Mouse (Mus musculus): ENCODE results near the gene Gnai3. TPM values are rescaled to one million over a fixed set of nuclear protein-coding genes. Genes with fewer than 3 reads are reported as not detected.

The Gnai3 gene
- polyA plus RNA-seq, 1 experiment from 2014 or later, result 193 TPM

DNA sequence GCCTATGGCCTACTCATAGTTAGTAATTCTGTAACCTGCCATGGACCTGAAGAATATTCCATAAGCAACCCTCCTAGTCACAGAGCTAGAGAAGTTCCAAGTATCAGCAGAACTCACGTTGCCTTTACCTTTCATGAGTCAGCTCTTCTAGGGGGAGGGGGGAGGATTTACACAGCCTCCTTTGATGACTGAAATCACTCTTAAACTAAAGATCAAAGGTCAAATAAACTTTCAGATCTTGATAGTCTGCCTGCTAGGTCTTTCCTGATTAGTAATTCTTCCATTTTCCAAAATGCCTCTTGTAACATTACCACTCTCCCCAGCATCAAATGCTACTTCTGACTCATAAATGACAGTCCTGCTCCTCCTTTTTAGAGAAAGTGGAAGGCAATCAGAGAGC lies 21.8 kb downstream of the Gnai3 start:
- WGBS, result 77% methylated on average over 1 of the region's 1 CpGs

DNA sequence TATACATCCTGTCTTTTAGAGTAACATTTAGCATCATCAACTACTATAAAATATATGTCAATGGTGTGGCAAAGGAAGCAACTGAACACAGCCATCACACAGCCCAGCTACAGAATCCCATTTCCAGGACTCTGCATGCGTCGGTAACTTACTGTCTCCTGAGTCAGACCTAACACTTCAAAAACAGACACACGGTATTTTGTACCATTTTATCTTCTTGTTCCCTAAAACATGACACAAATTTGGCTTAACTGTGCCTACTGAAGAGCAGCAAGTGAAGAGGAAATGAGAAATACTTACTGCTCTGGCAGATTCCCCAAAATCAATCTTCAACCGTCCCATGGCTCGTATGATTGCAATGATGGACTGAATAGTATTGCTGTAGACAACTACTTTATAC lies 22.7 kb downstream of the Gnai3 start:
- Histone ChIP-seq H3K4me1 (peaks cover 2% of the 10 kb centered on the region; the same call in 1 of the 2 replicates), H3K4me2 (replicated peaks) (no peak overlapping the region), H3K9me3 (replicated peaks) (no peaks in the 10 kb centered on the region), H3K27ac (no peak overlapping the region), H3K9ac (no peak overlapping the region), H3K27me3 (no peaks in the 10 kb centered on the region), H3K36me3 (peaks cover 29% of the 10 kb centered on the region), H3K4me3 (no peak overlapping the region)
- ATAC-seq (ENCODE audit: low FRiP score), result no peak
- 97% methylated on average over 5 of the region's 5 CpGs for WGBS

More for the DNA sequence above, 21.8 kb downstream of the Gnai3 start:
- H3K27me3 ChIP-seq, result no peaks in the 10 kb centered on the region
- peaks cover 21% of the 10 kb centered on the region for H3K36me3 ChIP-seq
- H3K9me3 ChIP-seq (replicated peaks), result no peaks in the 10 kb centered on the region
- H3K27ac ChIP-seq, result no peak overlapping the region
- no peak overlapping the region for H3K4me3 ChIP-seq
- no peak overlapping the region for H3K9ac ChIP-seq
- peaks cover 3% of the 10 kb centered on the region; the same call in 1 of the 2 replicates for H3K4me1 ChIP-seq
- ATAC-seq (ENCODE audit: low FRiP score), result no peak
- no peak overlapping the region for H3K4me2 ChIP-seq (replicated peaks)

DNA sequence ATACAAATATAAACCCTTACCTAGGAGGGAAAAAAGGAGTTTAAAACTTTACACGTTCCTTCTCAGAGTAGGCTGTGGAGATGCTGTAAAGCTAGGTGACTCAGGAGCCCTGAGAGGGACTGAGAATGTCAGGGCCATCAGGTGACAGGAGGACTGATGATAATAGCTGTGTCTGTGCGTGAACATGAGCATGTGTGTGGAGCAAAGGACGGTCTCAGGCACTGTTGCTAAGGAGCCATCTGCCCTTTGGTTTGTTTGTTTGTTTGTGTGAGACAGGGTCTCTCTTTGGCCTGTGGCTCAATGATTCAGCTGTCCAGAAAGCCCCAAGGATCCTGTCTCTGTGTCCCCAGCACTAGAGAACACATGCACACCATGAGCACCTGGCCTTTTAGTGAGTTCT lies 24.8 kb downstream of the Gnai3 start:
- WGBS, result 88% methylated on average over 3 of the region's 3 CpGs
- Histone ChIP-seq H3K27ac (no peak overlapping the region), H3K9me3 (replicated peaks) (no peaks in the 10 kb centered on the region), H3K4me2 (replicated peaks) (no peak overlapping the region), H3K4me1 (no peaks in the 10 kb centered on the region), H3K4me3 (no peak overlapping the region), H3K27me3 (no peaks in the 10 kb centered on the region), H3K9ac (no peak overlapping the region), H3K36me3 (peaks cover 42% of the 10 kb centered on the region)
- no peak for ATAC-seq (ENCODE audit: low FRiP score)

DNA sequence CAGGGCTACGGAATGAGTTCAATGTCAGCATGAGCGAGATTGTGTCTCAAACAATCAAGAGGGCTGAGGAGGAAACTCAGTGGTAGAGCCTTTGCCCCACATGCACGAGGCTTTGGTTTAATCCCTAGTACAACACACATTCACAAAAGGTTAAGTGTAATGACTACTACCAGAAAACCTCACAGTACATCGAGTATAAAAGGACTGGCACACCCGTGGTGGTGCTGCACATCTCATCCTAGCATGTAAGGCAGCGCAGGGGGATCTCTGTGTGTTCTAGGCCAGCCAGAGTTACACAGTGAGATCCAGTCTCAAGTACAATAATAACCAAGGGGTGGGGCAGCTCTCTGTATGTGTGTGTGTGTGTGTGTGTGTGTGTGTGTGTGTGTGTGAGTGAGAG lies 28.5 kb downstream of the Gnai3 start:
- no peaks in the 10 kb centered on the region for H3K9me3 ChIP-seq (replicated peaks)
- no peaks in the 10 kb centered on the region for H3K27me3 ChIP-seq
- WGBS, result 95% methylated on average over 6 of the region's 6 CpGs
- H3K9ac ChIP-seq, result no peak overlapping the region
- no peak overlapping the region for H3K27ac ChIP-seq
- H3K4me2 ChIP-seq (replicated peaks), result no peak overlapping the region
- no peak overlapping the region for H3K4me3 ChIP-seq
- peaks cover 57% of the 10 kb centered on the region for H3K36me3 ChIP-seq
- no peaks in the 10 kb centered on the region for H3K4me1 ChIP-seq
- ATAC-seq (ENCODE audit: low FRiP score), result no peak

DNA sequence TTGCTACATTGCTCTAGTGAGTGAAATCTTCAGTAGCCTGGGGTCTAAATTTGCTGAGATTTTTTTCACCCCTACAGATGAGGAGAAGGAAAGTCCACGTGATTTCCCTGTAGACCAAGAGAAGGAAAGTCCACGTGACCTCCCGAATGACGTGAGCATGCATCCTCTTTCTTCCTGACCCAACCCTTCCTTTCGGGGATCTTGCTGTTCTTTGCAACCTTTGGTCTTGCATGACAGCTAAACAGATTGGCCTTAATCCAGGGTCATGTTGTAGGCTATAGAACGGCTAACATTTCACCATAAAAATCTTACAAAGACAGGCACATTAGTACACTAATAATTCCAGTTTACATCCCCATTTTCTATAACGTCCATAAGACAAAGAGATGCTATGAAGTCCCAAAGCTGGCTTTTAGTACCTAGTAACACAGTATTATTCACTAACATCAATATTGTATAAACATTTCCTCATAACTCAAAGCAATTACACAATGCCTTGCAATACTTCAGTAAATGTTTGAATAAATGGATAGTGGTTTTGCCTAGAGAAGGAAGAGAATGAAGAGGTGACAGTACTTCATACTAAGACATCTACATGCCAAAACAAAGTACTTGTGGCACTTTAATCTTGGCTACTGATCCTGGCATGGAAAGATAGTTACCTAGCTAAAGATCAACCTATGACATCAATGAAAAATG lies 32.2 kb downstream of the Gnai3 start:
- no peak overlapping the region for H3K9ac ChIP-seq
- 93% methylated on average over 7 of the region's 7 CpGs for WGBS
- no peaks in the 10 kb centered on the region for H3K9me3 ChIP-seq (replicated peaks)
- peaks cover 64% of the 10 kb centered on the region for H3K36me3 ChIP-seq
- no peak overlapping the region for H3K4me3 ChIP-seq
- ATAC-seq (ENCODE audit: low FRiP score), result no peak
- no peaks in the 10 kb centered on the region for H3K4me1 ChIP-seq
- H3K4me2 ChIP-seq (replicated peaks), result no peak overlapping the region
- H3K27me3 ChIP-seq, result no peaks in the 10 kb centered on the region
- H3K27ac ChIP-seq, result no peak overlapping the region

DNA sequence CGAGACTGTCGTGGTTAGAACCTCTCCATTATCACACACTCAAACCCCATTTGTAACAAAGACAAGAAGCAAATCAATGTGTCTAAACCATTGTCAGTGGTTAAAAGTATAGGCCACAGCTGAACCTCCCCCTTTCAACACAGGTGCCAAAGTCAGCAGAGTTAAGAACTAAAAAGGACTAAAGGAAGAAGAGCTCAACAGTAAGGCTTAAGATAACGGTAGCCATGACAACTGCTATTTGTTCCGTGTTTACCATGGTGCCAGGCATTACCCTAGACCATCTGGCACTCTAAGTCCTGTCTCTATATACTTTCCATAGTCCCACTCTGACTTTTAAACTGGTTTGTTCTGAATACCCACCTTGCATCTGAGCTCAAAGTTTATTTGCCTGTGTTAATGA lies 33.3 kb downstream of the Gnai3 start:
- H3K4me3 ChIP-seq, result no peak overlapping the region
- WGBS, result 89% methylated on average over 4 of the region's 4 CpGs
- H3K9me3 ChIP-seq (replicated peaks), result no peaks in the 10 kb centered on the region
- no peak overlapping the region for H3K4me2 ChIP-seq (replicated peaks)
- no peak overlapping the region for H3K27ac ChIP-seq
- no peak for ATAC-seq (ENCODE audit: low FRiP score)
- H3K9ac ChIP-seq, result no peak overlapping the region
- H3K27me3 ChIP-seq, result no peaks in the 10 kb centered on the region
- H3K36me3 ChIP-seq, result peaks cover 65% of the 10 kb centered on the region
- no peaks in the 10 kb centered on the region for H3K4me1 ChIP-seq

DNA sequence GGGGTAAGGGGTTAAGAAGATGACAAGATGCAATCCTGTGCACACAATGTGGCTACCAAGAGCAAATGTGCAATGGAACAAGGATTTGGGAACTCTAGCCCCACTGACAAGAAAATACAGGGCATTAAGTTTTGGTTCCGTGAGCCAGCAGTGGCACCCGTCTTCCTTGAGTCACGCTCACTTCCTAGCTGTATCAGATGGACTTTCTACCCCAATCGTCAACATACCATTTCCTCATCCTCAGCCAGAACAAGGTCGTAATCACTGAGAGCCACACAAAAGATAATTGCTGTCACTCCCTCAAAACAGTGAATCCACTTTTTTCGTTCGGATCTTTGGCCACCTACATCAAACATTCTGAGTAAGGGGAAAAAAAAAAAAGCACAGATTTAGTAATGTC lies 33.7 kb downstream of the Gnai3 start:
- no peak overlapping the region for H3K4me3 ChIP-seq
- ATAC-seq (ENCODE audit: low FRiP score), result no peak
- WGBS, result 92% methylated on average over 7 of the region's 7 CpGs
- no peaks in the 10 kb centered on the region for H3K9me3 ChIP-seq (replicated peaks)
- H3K4me2 ChIP-seq (replicated peaks), result no peak overlapping the region
- no peak overlapping the region for H3K9ac ChIP-seq
- no peaks in the 10 kb centered on the region for H3K4me1 ChIP-seq
- no peaks in the 10 kb centered on the region for H3K27me3 ChIP-seq
- H3K27ac ChIP-seq, result no peak overlapping the region
- peaks cover 62% of the 10 kb centered on the region for H3K36me3 ChIP-seq

DNA sequence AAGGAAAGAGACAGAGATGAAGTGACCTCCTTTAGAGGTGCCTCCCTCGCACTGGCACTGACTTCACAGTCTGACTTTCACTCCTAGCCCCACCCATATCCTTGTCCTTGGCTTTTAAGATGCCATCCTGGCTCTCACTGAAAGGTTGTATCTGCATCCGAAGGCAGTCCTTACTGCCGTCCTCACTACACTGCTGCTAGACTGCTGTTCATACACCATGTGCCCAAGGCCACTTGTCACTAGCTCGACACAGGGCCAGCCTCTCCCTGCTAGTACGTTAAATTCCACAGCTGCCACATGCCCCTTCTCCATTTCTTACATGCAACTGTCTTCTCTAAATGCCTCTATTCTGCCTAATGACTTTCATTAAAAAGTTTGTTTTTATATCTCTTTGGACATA lies 34.6 kb downstream of the Gnai3 start:
- WGBS, result 89% methylated on average over 5 of the region's 5 CpGs
- no peak overlapping the region for H3K4me3 ChIP-seq
- no peak for ATAC-seq (ENCODE audit: low FRiP score)
- H3K9me3 ChIP-seq (replicated peaks), result no peaks in the 10 kb centered on the region
- peaks cover 62% of the 10 kb centered on the region for H3K36me3 ChIP-seq
- no peaks in the 10 kb centered on the region for H3K27me3 ChIP-seq
- no peak overlapping the region for H3K9ac ChIP-seq
- no peaks in the 10 kb centered on the region for H3K4me1 ChIP-seq
- H3K4me2 ChIP-seq (replicated peaks), result no peak overlapping the region
- H3K27ac ChIP-seq, result no peak overlapping the region

DNA sequence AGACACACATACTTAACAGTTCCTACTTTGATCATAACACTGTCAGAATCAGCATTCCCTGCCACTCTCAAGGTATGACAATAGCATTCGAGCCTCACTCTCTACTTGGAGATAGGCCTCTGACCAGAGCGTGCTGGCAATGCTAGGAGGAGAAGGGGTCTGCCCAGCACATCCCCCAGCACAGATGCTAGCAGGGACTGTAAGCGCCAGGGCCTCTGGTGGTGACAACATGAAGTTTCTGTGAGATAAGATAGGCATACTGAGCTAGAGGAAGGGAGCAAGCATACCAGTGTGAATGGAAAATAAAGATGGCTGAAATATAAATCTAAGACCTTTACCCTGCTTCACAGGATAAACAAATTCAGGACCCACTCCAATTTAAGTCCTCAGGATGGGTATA lies 40.7 kb downstream of the Gnai3 start:
- Histone ChIP-seq H3K9me3 (replicated peaks) (no peaks in the 10 kb centered on the region), H3K4me3 (no peak overlapping the region), H3K27me3 (no peaks in the 10 kb centered on the region), H3K36me3 (peaks cover 36% of the 10 kb centered on the region), H3K4me2 (replicated peaks) (no peak overlapping the region), H3K9ac (no peak overlapping the region), H3K4me1 (no peaks in the 10 kb centered on the region), H3K27ac (no peak overlapping the region)
- no peak for ATAC-seq (ENCODE audit: low FRiP score)
- WGBS, result 95% methylated on average over 3 of the region's 3 CpGs

DNA sequence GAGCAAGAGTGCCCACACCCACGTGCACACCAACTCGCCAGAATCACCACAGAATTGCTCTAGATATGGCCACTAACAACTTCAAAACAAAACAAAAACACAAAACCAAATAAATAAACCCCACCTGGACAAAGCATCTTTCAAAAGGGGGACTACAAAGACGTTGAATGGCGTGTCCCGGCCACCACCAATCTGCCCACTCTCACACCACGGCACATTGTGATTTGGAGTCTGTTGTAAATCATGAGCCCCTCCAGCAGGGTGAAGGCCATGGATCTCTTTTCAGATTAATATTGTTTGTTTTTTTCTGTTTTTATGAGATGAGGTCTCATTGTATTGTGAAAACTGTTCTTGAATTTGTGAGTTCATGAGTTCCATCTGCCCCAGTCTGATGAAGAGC lies 43.9 kb downstream of the Gnai3 start:
- H3K4me3 ChIP-seq, result no peak overlapping the region
- H3K9ac ChIP-seq, result no peak overlapping the region
- 84% methylated on average over 6 of the region's 6 CpGs for WGBS
- no peak overlapping the region for H3K27ac ChIP-seq
- no peaks in the 10 kb centered on the region for H3K27me3 ChIP-seq
- H3K4me2 ChIP-seq (replicated peaks), result no peak overlapping the region
- H3K9me3 ChIP-seq (replicated peaks), result no peaks in the 10 kb centered on the region
- peaks cover 11% of the 10 kb centered on the region for H3K36me3 ChIP-seq
- no peak for ATAC-seq (ENCODE audit: low FRiP score)
- H3K4me1 ChIP-seq, result no peaks in the 10 kb centered on the region

DNA sequence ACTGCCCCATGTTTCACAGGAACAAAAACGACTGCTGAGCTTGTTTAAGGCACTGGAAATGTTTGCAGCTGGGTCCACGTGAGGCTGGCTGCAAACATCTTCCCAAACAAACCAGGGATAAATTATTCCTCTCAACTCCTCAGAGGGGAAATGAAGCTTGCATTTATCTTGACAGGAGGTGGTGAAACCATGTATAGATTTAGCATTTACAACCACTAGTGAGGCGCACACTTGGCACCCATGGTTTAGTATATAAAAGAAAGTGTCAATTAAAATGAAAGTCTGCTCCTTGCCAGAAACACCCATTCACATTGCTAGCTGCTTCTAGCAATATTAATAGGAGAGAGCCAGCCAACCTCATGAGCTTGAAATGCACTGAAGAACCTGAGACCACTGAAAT lies 44.4 kb downstream of the Gnai3 start:
- H3K27me3 ChIP-seq, result no peaks in the 10 kb centered on the region
- H3K9ac ChIP-seq, result no peak overlapping the region
- no peak overlapping the region for H3K4me2 ChIP-seq (replicated peaks)
- peak overlapping the region; percentile 18; the same call in 1 of the 2 replicates for H3K27ac ChIP-seq
- H3K36me3 ChIP-seq, result peaks cover 10% of the 10 kb centered on the region
- ATAC-seq (ENCODE audit: low FRiP score), result no peak
- H3K4me1 ChIP-seq, result no peaks in the 10 kb centered on the region
- WGBS, result 45% methylated on average over 3 of the region's 3 CpGs
- H3K9me3 ChIP-seq (replicated peaks), result no peaks in the 10 kb centered on the region
- no peak overlapping the region for H3K4me3 ChIP-seq

DNA sequence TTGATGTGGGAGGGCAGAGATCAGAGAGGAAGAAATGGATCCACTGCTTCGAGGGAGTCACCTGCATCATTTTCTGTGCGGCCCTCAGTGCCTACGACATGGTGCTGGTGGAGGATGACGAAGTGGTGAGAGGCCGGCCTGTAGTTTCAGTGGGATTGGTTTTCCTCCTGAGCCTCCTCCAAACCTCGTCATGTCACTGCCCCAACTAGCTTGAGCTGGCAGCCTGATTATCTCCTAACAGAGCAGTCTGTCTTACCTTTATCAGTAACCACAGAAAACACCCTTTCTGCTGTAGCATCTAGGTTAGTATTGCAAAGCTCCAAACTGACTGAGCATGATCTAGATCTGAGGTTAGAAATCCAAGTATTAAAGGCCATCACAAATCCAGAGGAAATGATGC lies 47.6 kb downstream of the Gnai3 start:
- 87% methylated on average over 6 of the region's 6 CpGs for WGBS
- Histone ChIP-seq H3K4me2 (replicated peaks) (no peak overlapping the region), H3K27ac (no peak overlapping the region), H3K4me3 (no peak overlapping the region), H3K4me1 (no peaks in the 10 kb centered on the region), H3K27me3 (no peaks in the 10 kb centered on the region), H3K36me3 (no peaks in the 10 kb centered on the region), H3K9ac (no peak overlapping the region), H3K9me3 (replicated peaks) (no peaks in the 10 kb centered on the region)
- no peak for ATAC-seq (ENCODE audit: low FRiP score)

DNA sequence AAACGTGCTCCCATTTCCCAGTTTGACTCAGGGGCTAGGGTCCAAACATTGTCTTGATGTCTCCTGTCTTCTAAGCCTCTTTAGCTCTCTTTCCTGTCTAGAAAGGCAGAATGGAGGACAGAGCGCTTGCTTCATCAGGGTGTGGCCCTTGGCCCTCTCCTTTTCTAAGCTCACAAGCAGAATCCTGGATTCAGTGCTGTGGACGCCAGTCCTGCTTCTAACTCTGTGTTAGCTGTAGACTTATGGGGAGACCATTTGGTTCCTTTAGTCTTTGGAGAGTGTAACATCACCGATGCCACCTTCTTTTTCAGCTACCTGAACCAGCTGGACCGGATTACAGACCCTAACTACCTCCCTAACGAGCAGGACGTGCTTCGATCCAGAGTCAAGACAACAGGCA lies 48.3 kb downstream of the Gnai3 start:
- 89% methylated on average over 8 of the region's 8 CpGs for WGBS
- no peak overlapping the region for H3K9ac ChIP-seq
- H3K27me3 ChIP-seq, result no peaks in the 10 kb centered on the region
- no peaks in the 10 kb centered on the region for H3K4me1 ChIP-seq
- no peak for ATAC-seq (ENCODE audit: low FRiP score)
- H3K9me3 ChIP-seq (replicated peaks), result no peaks in the 10 kb centered on the region
- H3K4me2 ChIP-seq (replicated peaks), result no peak overlapping the region
- no peaks in the 10 kb centered on the region for H3K36me3 ChIP-seq
- H3K27ac ChIP-seq, result no peak overlapping the region
- no peak overlapping the region for H3K4me3 ChIP-seq
